Mouse (Mus musculus) stomach, postnatal 0 days (tissue): ENCODE measurements around the gene Xlr5a.
A peak's percentile ranks its signal among the peaks of the same experiment; 100 is the strongest.

Experiments used
- CTCF ChIP-seq: IDR thresholded peaks from 2 replicates; pipeline ENCODE4 v1.5.1; 2016; ENCODE audit warnings: antibody characterized with exemption, low read depth, mild to moderate bottlenecking, moderate library complexity
- EP300 ChIP-seq: optimal IDR thresholded peaks from 2 replicates; pipeline ENCODE3; 2016; ENCODE audit warnings: antibody characterized with exemption

DNA sequence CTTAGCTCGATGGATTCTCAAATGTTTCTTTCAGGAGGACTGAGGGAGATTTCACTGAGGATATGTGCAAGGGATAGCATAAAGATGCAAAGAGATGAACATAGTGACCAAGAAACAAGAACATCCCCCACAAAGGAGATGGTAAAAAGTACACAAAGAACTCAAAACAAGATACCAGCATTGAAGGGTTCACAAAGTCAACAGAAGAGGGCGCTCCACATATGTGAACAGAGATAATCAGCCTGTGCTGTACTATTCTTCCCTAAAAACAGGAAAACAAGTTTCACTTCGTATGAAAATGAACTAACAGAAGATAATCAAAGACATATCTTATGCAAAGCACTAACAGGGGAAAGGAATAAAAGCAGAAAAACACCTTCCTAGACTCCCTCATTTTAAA is 19.7 kb upstream of the Xlr5a start:
- TF ChIP-seq CTCF (peak; percentile 71), EP300 (no peak)
